Mouse (Mus musculus) limb, embryonic 11.5 days (tissue): ENCODE data around the gene Bub1b. TPM values are rescaled to one million over a fixed set of nuclear protein-coding genes. Genes with fewer than 3 reads are reported as not detected.

Experiments
- ATAC-seq: fragments of 200-750 bp; cut with Nextera tagmentation; 2 replicates; pipeline ENCODE4 v1.8.0; 2017; ENCODE audit warnings: low read depth; ENCODE audit not compliant: insufficient number of reproducible peaks, low FRiP score, low TSS enrichment
- DNase-seq: peaks from one replicate; pipeline ENCODE4 v3.0.0-alpha.2; 2015; ENCODE audit warnings: low spot score
- H3K27ac ChIP-seq: fragments of 300-500 bp; sonication (generic); replicated peaks from 2 replicates; pipeline ENCODE4 v1.5.1; 2014; ENCODE audit warnings: low read depth, mild to moderate bottlenecking, low read length
- H3K27me3 ChIP-seq: fragments of 300-500 bp; sonication (generic); 2 replicates; pipeline ENCODE4 v1.6.1; 2014; ENCODE audit warnings: mild to moderate bottlenecking, low read length, mixed read lengths; ENCODE audit not compliant: control insufficient read depth, insufficient read depth
- H3K36me3 ChIP-seq: fragments of 300-500 bp; sonication (generic); 2 replicates; pipeline ENCODE4 v1.6.1; 2014; ENCODE audit warnings: mild to moderate bottlenecking, low read length, moderate library complexity, mixed read lengths; ENCODE audit not compliant: control insufficient read depth, insufficient read depth
- H3K4me1 ChIP-seq: fragments of 300-500 bp; sonication (generic); 2 replicates; pipeline ENCODE4 v1.6.1; 2014; ENCODE audit warnings: low read length, mixed read lengths; ENCODE audit not compliant: control insufficient read depth, insufficient read depth
- H3K4me2 ChIP-seq: fragments of 300-500 bp; sonication (generic); 2 replicates; pipeline ENCODE4 v1.6.1; 2014; ENCODE audit warnings: low read depth, mild to moderate bottlenecking, moderate library complexity; ENCODE audit not compliant: severe bottlenecking
- H3K4me3 ChIP-seq: fragments of 300-500 bp; sonication (generic); 2 replicates; pipeline ENCODE4 v1.5.1; 2014; ENCODE audit warnings: low read depth, low read length
- H3K9ac ChIP-seq: fragments of 300-500 bp; sonication (generic); 2 replicates; pipeline ENCODE4 v1.6.1; 2014; ENCODE audit warnings: mild to moderate bottlenecking, low read length
- H3K9me3 ChIP-seq: fragments of 300-500 bp; sonication (generic); 2 replicates; pipeline ENCODE4 v1.6.1; 2016; ENCODE audit warnings: low read length; ENCODE audit not compliant: control insufficient read depth
- WGBS: fragments of 180-500 bp; shearing (Covaris S2); extraction: QIAGEN DNeasy Blood & Tissue Kit; methylation state at CpG from one replicate; pipeline ENCODE4 v1.1.7; 2014; 5-methylcytosine and 5-hydroxymethylcytosine counted together
- polyA plus RNA-seq: library from polyadenylated mRNA; unstranded; fragments of >200 nt; fragmentation: Nextera tagmentation; extraction: Ambion mirVana; gene quantifications from 2 replicates; pipeline ENCODE4 v1.2.1, GENCODE M21; 2014

The Bub1b gene
- polyA plus RNA-seq, 1 experiment from 2014 or later = 145 TPM

DNA sequence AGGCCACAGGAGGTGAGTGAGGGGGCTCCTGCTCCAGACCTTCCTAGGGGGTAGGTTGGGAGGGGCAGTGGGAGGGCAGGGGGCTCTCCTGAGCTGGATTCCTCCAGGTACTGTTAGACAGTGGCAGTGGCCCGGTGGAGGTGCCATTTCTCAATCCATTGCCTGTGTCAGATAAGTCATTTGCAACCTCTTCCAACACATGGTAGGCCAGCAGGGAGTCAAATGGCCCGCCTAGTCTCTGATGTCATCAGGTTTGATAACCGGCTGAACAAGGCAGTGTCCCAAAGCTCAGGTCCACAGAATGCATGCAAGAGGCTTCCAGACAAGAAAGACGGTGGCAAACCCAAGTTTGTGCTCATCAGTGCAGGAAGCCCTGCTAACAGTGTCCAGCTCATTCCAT lies 79.8 kb downstream of the Bub1b start:
- no peaks in the 10 kb centered on the region for H3K36me3 ChIP-seq
- H3K4me2 ChIP-seq = no peak overlapping the region; the same call in 1 of the 2 replicates
- no peak for DNase-seq
- 6% methylated on average over 4 of the region's 4 CpGs for WGBS
- H3K4me3 ChIP-seq = no peak overlapping the region; the same call in 1 of the 2 replicates
- peaks cover 64% of the 10 kb centered on the region for H3K27me3 ChIP-seq
- no peak for ATAC-seq
- H3K9ac ChIP-seq = no peak overlapping the region
- no peaks in the 10 kb centered on the region; the same call in 1 of the 2 replicates for H3K9me3 ChIP-seq
- no peak overlapping the region for H3K27ac ChIP-seq
- peaks cover 4% of the 10 kb centered on the region for H3K4me1 ChIP-seq

DNA sequence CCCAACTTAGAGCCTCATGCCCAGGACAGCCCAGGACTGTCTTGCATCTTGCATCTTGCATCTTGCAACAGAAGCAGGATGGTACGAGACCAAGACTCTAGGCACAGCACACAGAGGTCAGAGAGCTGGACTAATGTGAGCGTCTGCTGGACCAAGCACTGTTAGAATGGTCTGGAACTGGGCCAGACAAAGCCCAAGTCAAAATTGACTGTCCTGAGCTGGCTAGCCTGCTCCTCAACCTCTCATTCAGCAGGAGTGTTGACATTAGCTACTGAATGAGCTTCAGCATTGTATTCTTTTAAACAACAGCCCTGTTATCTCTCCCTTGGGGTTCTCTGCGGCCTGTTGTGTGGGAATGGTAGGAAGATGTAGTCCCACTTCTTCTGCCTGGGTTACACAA lies 81.6 kb downstream of the Bub1b start:
- no peaks in the 10 kb centered on the region; the same call in 1 of the 2 replicates for H3K9me3 ChIP-seq
- no peak for ATAC-seq
- no peak overlapping the region for H3K27ac ChIP-seq
- H3K4me3 ChIP-seq = no peak overlapping the region
- H3K4me1 ChIP-seq = peaks cover 4% of the 10 kb centered on the region
- H3K36me3 ChIP-seq = no peaks in the 10 kb centered on the region
- no peak overlapping the region for H3K9ac ChIP-seq
- no peak overlapping the region for H3K4me2 ChIP-seq
- H3K27me3 ChIP-seq = peaks cover 49% of the 10 kb centered on the region
- WGBS = 87% methylated on average over 3 of the region's 3 CpGs
- DNase-seq = no peak

DNA sequence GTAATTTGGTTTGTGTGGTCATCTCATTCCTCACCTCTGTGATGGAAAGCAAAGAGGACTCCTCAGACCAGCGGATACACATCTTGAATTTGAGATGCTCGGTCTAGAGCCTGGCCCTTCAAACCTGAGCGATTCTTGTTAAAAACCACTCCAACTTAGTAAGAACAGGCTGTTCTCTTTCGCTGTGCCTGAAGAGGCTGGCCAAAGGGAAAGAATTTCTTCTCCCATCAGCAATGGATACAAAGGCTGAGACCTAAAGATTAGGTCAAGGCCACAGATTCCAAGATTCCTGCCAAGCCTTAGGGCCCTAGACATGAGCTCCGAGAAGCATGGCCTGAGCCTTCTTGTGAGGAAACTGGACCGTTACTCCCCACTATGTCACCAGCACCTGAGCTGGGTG lies 82.9 kb downstream of the Bub1b start:
- Histone ChIP-seq H3K27me3 (peaks cover 37% of the 10 kb centered on the region), H3K9me3 (no peaks in the 10 kb centered on the region), H3K27ac (no peak overlapping the region), H3K4me2 (no peak overlapping the region), H3K4me1 (peaks cover 4% of the 10 kb centered on the region), H3K9ac (no peak overlapping the region), H3K4me3 (no peak overlapping the region), H3K36me3 (no peaks in the 10 kb centered on the region)
- ATAC-seq (no peak), DNase-seq (no peak)
- 91% methylated on average over 6 of the region's 6 CpGs for WGBS

DNA sequence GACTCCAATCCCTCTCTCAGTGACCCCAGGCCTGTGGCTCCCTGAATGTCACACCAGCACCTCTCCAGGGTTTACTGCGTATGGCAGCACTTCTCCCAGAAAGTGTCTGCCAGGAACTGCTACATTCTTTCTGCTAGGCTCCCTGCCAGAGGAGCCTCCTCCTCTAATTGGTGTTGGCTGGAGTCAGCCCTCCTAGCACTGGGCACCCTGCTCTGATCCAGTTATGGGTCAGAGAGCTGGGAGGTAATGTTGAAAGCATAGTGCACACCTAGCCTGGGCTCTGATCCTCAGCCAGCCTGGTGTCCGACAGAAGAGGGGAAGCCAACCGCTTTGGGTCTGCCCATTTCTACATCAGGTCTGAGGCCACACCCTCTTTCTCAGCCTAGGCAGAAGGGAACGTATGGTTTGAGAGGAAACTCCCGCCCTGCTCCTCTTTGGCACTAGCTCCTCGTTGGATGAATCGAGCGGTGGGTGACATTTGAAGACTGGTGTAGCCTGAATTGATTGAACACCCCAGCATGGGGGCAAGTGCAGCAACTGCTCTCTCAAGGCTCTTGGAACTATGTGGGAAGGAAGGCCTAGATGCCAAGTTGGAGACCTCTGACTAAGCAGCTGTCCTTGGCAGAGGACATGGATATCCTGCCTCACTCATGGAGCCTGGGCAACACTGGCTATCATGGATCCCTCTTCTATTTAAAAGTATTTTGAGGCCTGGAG lies 84.7 kb downstream of the Bub1b start:
- Histone ChIP-seq H3K4me3 (no peak overlapping the region), H3K4me1 (no peaks in the 10 kb centered on the region), H3K9ac (no peak overlapping the region), H3K27ac (no peak overlapping the region), H3K4me2 (no peak overlapping the region), H3K27me3 (peaks cover 19% of the 10 kb centered on the region), H3K9me3 (no peaks in the 10 kb centered on the region), H3K36me3 (no peaks in the 10 kb centered on the region)
- no peak for DNase-seq
- ATAC-seq = no peak
- 44% methylated on average over 8 of the region's 8 CpGs for WGBS

DNA sequence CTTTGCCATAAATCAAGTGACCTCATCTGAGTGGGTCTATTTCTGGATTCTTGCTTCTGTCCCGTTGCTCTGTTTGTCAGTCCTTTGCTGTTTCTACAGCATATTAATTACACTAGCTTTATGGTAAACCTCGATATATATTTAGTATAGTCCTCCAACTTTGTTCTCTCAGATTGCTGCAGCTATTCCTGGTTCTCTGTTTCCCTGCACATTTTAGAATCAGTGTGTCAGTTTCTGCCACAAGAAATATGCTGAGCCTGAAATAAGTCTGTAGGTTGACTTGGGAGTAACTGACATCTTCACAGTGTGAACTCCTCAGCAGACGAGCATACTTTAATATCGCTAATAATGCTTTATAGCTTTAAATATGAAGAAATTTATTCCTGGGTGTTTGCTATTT lies 87.1 kb downstream of the Bub1b start:
- H3K4me2 ChIP-seq = no peak overlapping the region
- 88% methylated on average over 4 of the region's 4 CpGs for whole genome bisulfite sequencing
- H3K9ac ChIP-seq = no peak overlapping the region
- H3K9me3 ChIP-seq = no peaks in the 10 kb centered on the region
- H3K4me3 ChIP-seq = no peak overlapping the region
- H3K27me3 ChIP-seq = peaks cover 4% of the 10 kb centered on the region; the same call in 1 of the 2 replicates
- H3K4me1 ChIP-seq = no peaks in the 10 kb centered on the region
- H3K27ac ChIP-seq = no peak overlapping the region
- ATAC-seq = no peak
- H3K36me3 ChIP-seq = no peaks in the 10 kb centered on the region
- DNase-seq = no peak

DNA sequence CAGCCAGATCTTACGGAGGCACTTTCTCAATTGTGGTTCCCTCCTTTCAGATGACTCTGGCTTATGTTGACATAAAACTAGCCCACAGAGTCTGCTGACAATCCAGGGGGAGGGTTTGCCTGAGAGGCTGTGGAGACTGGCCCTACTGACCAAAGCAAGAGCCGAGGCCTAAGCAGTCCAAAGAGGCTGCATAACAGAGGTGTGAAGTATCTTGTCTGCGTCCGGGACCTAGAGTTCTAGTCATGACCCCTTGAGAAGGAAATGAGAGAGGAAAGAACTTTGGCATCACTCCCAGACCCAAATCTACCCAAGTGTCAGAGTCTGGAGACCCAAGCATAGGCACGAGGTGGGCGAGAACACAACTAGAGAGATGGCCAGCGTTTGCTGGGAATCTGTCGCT lies 88.7 kb downstream of the Bub1b start:
- H3K9me3 ChIP-seq = no peaks in the 10 kb centered on the region
- H3K4me3 ChIP-seq = no peak overlapping the region
- DNase-seq = no peak
- no peak overlapping the region for H3K27ac ChIP-seq
- H3K36me3 ChIP-seq = no peaks in the 10 kb centered on the region
- no peak for ATAC-seq
- no peak overlapping the region for H3K4me2 ChIP-seq
- H3K27me3 ChIP-seq = peaks cover 3% of the 10 kb centered on the region; the same call in 1 of the 2 replicates
- 82% methylated on average over 8 of the region's 8 CpGs for WGBS
- no peaks in the 10 kb centered on the region for H3K4me1 ChIP-seq
- H3K9ac ChIP-seq = no peak overlapping the region

DNA sequence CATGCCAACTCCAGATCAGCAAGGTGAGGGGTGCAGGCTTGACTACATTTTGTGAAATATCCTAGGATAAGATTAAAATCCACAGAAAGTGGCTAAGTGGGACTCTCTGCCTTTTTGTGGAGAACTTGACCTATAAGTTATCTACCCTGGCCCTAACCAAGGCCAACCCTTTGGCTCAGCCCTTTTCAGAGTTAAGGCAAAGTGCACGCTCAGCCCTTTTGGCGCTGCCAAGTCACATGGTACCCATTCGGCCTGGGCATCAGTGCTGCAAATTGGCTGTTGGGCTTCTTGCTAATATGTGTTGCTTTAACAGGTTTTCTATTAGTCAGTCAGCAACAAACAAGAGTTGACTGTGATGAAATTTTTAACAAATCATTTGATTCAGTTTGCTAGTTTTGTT lies 89.8 kb downstream of the Bub1b start:
- no peak overlapping the region for H3K9ac ChIP-seq
- no peak overlapping the region for H3K27ac ChIP-seq
- 92% methylated on average over 3 of the region's 3 CpGs for WGBS
- no peaks in the 10 kb centered on the region for H3K36me3 ChIP-seq
- H3K27me3 ChIP-seq = peaks cover 3% of the 10 kb centered on the region; the same call in 1 of the 2 replicates
- H3K4me3 ChIP-seq = no peak overlapping the region
- ATAC-seq = no peak
- no peaks in the 10 kb centered on the region for H3K9me3 ChIP-seq
- H3K4me1 ChIP-seq = no peaks in the 10 kb centered on the region
- H3K4me2 ChIP-seq = no peak overlapping the region
- no peak for DNase-seq

DNA sequence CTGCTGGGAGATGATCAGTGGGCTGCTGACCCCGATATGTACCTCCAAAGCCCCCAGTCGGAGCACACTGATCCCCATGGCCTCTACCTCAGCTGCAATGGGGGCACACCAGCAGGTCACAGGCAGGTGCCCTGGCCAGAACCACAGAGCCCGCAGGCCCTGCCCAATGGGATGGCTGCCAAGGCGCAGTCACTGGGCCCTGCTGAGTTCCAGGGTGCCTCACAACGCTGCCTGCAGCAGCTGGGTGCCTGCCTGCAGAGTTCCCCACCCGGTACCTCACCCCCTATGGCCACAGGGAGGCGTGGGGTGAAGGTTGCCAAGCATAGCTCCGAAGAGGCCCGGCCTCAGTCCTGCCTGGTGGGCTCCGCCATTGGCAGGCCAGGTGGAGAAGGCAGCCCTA lies 91.9 kb downstream of the Bub1b start:
- no peak overlapping the region for H3K4me2 ChIP-seq
- H3K4me1 ChIP-seq = no peaks in the 10 kb centered on the region
- no peak overlapping the region for H3K27ac ChIP-seq
- H3K4me3 ChIP-seq = no peak overlapping the region
- no peaks in the 10 kb centered on the region for H3K36me3 ChIP-seq
- 73% methylated on average over 10 of the region's 10 CpGs for WGBS
- no peak overlapping the region for H3K9ac ChIP-seq
- peaks cover 3% of the 10 kb centered on the region; the same call in 1 of the 2 replicates for H3K27me3 ChIP-seq
- no peaks in the 10 kb centered on the region for H3K9me3 ChIP-seq
- ATAC-seq = no peak
- no peak for DNase-seq
